Mouse (Mus musculus) heart, adult 8-10 months (tissue): Measurements from ENCODE around the gene Abat. TPM values are rescaled to one million over a fixed set of nuclear protein-coding genes. Genes with fewer than 3 reads are reported as not detected.
"Not testable (repeated sequence)": the region's sequence is repeated elsewhere in the genome, so short reads cannot be mapped to it uniquely, and the experiment has no call there.

Source experiments
- DNase-seq: peaks from one replicate; pipeline ENCODE4 v3.0.0; 2022; ENCODE audit warnings: low spot score
- total RNA-seq, 4 experiments: library from RNA; stranded (reverse); gene quantifications; 2 replicates each; pipeline ENCODE4 v1.2.4; 2022

Abat gene
- total RNA-seq, 4 experiments from 2014 or later, result 9.1 to 18.3 (median 14.6) TPM

GRCm38 (mm10) chr16:8532461-8532860 is 19.2 kb downstream of the Abat start:
- no peak for DNase-seq

- no peak for DNase-seq
Observed at GRCm38 (mm10) chr16:8532894-8533293, 19.7 kb downstream of the Abat start.

DNA sequence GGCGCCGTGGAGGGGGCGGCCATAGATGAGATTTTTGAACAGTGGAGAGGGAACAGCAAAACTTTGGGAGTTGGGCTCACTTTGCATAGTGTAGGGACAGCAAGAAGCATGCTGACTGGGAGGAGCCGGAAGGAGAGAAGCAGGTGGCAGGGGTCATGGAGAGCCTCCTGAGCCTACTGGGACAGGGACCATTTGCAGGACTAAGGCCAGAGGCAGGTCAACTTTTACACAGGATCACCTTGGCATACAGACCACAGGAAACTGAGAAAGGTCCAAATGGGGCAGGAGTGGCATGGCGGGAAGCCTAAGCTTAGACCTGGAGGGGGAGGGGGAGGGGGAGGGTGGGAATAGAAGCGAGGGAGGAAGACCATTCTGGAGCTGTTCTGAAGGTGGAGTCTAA is 20.2 kb downstream of the Abat start:
- DNase-seq, result no peak

DNA sequence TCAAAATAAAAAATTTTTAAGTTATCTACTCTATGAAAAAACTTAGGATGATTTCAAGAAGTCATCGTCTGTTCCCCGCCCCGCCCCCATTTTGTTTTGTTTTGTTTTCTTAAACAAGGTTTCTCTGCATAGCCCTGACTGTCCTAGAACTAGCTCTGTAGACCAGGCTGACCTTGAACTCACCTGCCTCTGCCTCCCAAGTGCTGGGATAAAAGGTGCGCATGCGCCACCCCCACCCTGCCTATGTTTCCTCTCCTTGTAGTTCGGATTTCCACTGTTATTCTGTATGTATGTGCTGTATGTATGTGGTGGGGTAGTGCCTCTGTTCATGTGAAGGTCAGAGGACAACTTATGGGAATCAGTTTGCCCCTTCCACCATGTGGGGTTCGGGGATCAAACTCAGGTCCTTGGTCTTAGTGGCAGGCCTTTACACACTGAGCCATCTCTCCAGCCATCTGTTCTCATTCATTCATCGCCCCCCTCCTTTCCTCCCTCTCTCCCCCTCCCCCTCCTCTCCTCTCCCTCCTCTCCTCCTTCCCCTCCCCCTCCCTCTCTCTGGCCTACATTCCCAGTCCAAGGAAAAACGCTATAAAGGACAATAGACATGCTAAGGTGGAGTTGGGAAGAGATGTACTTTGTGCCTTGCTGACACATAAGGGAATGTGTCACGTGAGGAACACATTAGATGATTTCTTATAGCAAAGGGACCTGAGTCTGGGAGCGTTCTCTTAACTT is 21.4 kb downstream of the Abat start:
- no peak for DNase-seq

- peak; percentile 46 for DNase-seq
Observed at GRCm38 (mm10) chr16:8535411-8535810, 22.2 kb downstream of the Abat start.

DNA sequence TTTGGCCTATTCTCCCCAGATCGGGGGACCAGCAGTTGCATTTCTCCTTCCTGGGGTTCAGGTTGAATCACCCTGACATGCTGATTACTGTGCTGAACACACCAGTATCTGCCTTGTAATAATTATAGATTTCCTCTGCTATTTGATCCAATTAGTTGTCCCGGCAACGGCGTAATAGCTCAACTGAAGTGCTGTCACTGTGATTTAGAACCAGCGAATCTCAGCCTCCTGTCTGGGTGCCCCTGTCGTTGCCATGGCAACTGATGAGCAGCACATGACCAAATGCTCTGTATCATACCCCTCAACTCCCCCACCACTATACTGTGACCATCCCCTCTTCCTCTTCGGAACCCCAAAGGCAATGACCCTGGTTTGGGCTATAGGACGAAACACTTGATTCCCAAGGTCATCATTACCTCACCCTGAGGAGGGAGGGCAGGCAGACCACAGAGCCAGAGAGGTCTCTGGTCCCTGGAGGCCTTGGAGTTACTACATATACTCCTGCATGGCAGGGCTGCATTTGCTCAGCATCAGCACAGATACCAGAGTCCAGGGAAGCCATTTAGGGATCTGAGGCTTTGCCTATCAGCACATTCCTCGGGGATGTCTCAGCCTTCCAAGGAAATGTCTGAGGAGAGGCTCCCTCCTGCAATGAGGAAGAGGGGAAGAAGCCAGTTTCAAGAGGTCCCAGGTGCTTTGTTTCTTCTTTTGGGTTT is 26.1 kb downstream of the Abat start:
- DNase-seq, result no peak

GRCm38 (mm10) chr16:8540859-8541314 is 27.7 kb downstream of the Abat start:
- peak; percentile 71 for DNase-seq

DNA sequence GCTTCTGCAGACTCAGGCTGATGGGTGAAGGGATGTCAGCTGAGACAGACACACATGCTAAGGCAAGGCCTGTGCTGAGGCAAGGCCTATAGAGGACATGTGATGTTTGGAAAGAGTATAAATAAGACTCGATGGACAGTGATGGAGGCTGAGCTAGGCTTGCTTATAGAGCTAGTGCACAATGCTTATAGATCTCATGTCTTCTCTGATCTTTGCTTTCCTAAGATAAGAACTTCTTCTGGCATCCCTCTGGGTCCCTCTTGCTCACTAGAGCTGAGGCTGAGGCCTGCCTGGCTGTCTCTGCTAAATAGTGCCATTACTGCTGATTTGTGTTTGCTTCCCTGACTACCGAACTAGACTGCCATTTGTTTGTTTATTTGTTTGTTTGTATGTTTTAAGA is 34.6 kb downstream of the Abat start:
- DNase-seq, result no peak

GRCm38 (mm10) chr16:8549506-8549905 is 36.3 kb downstream of the Abat start:
- no peak for DNase-seq

DNA sequence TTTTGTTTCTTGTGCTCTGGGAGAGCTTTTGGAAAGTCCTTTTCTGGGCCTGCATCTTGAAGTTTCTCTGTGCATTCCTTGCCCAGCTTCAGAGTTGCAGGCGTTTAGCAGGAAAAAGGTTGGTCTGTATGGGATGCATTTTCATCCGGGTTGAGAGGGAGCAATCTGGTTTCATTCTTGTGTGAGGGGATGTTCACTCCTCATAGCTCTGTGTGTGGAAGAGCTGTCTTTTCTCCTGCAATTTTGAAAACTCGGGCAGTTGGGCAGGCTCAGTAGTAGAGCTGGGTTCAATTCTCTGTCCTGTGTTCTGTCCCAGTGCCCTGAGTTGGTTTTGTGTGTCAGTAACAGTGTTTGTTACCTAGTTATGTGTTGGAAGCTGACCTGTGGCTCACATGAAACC is 41.1 kb downstream of the Abat start:
- no peak for DNase-seq

GRCm38 (mm10) chr16:8554751-8555150 is 41.5 kb downstream of the Abat start:
- not testable (repeated sequence) for DNase-seq

DNA sequence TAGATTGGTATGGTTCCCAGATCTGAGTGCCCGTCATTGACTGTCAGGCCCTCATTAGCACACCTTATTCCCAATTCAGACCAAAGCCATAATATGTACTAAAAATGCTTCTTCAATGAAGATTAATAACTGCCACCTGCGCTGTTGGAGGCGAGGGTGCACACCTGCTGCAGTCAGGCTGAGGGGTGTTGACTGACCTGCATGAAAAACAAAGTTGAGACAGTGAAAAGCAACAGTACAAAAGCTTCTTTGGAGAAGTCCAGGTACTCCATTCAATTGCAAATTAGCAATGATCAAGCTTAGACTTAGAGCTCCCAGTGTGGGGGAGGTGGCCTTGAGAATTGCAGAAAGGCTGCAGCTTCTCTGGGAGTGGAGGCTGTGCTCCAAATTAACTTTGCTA is 42.1 kb downstream of the Abat start:
- DNase-seq, result not testable (repeated sequence)

- DNase-seq, result no peak
Observed at GRCm38 (mm10) chr16:8560079-8560478, 46.9 kb downstream of the Abat start.

- not testable (repeated sequence) for DNase-seq
Observed at GRCm38 (mm10) chr16:8561101-8561500, 47.9 kb downstream of the Abat start.

DNA sequence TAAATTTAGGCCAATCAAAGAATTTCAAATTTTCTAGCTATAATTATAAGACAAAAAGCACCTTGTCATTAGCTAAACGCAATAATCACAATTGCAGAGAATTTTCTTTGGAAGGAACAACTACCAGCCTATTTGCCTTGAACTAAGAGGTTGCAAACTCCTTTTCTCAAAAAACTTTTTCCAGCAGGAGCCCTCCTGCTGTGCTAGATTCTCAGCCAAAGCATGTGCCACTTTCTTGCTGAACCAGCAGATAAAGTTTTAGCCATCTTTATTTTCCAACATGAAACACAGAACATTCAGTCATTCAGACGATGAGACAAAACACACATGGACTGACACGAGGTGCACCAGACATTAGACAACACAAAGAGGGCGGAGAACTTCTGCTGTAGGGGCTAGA is 48.6 kb downstream of the Abat start:
- DNase-seq, result not testable (repeated sequence)

DNA sequence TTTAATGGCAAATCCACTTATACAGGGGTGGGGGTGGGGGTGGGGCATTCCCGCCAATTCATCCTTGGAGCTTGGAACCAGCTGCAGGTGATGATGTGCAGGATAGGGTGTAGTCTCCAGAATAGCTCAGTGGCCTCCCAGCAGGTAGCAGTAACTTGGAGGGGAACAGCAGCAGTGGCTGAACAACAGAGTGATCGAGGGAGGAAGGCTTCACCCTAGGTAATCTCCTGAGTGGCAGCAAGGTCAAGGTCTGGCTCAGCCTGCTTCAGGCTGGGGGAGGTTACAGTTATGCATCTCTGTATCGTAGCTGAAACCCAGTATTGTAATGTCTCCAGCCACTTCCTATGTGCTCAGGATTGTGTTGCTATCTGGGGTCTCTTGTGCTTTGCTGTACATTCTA is 49.6 kb downstream of the Abat start:
- DNase-seq, result not testable (repeated sequence)

- DNase-seq, result no peak
Observed at GRCm38 (mm10) chr16:8564836-8565235, 51.6 kb downstream of the Abat start.

GRCm38 (mm10) chr16:8565539-8565938 is 52.3 kb downstream of the Abat start:
- no peak for DNase-seq

DNA sequence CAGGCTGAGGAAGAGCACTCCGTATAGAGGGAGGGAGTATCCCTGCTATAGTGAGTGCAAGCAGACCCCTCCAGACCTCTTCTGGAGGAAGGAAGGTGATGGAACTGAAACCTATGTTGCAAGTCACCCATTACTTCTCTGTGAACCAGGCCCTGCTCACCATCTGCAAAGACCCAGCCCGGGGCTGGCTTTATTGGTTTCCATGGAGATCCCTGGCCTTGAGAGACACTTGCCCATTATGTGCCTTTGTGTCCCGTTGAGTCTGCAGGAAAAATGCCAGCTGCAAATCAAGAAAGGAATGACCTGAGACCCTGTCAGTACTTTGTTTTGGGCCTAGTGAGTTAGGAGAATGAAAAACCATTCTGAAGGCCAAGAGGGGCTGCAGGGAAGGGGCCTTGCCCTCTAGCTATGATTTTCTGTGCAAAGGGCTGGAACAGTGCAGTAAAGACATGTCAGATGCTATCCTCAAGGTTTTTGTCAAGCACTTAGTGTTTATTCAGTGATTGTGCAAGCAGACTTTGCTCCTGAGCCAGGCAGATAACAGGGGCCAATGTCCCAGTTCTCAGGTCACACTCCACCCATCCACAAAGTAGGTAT is 53.0 kb downstream of the Abat start:
- DNase-seq, result no peak

DNA sequence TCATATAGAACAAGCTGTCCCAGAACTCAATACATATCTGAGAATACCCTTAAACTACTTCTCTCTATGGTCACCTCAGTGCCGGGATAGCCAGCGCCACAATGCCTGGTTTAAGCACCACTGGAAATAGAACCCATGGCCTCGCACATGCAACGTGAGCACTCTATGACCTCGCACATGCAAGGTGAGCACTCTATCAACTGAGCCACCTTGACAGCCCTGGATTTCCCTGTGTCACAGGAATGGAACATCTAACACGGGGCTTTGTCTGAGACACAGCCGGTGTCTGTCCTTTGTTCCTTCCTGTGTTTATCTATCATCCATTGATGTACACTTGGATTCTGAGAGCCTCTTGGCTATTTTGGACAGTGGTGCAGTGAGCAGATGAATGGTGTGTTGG is 55.7 kb downstream of the Abat start:
- no peak for DNase-seq

GRCm38 (mm10) chr16:8570336-8570735 is 57.1 kb downstream of the Abat start:
- DNase-seq, result no peak

- DNase-seq, result no peak
Observed at GRCm38 (mm10) chr16:8570901-8571615, 57.8 kb downstream of the Abat start.
